Mouse (Mus musculus): ENCODE data around the gene Fzd5.

Fzd5 gene

GRCm38 (mm10) chr1:64733453-64734245, 3.9 kb downstream of the Fzd5 start:
- peak in 1 of 2 experiments; percentile 34 for DNase-seq (ENCODE audit: low spot score in 2 of 2)

GRCm38 (mm10) chr1:64732637-64733200, 4.8 kb downstream of the Fzd5 start:
- no peak for DNase-seq (ENCODE audit: low spot score in 2 of 2)

- no peak for DNase-seq (ENCODE audit: low spot score in 2 of 2)
These were observed 5.4 kb downstream of the Fzd5 start for GRCm38 (mm10) chr1:64732161-64732560.

GRCm38 (mm10) chr1:64731341-64732020, 6.1 kb downstream of the Fzd5 start:
- DNase-seq (ENCODE audit: low spot score in 2 of 2): no peak

GRCm38 (mm10) chr1:64730046-64730445, 7.5 kb downstream of the Fzd5 start:
- DNase-seq (ENCODE audit: low spot score in 2 of 2): no peak

GRCm38 (mm10) chr1:64721034-64721587, 16.4 kb downstream of the Fzd5 start:
- DNase-seq (ENCODE audit: low spot score in 2 of 2): no peak

- peak; percentile 72 to 74 for DNase-seq (ENCODE audit: low spot score in 2 of 2)
These were observed 20.0 kb downstream of the Fzd5 start for GRCm38 (mm10) chr1:64717504-64717903.

GRCm38 (mm10) chr1:64716589-64717304, 20.8 kb downstream of the Fzd5 start:
- DNase-seq (ENCODE audit: low spot score in 2 of 2): no peak

GRCm38 (mm10) chr1:64715458-64715857, 22.1 kb downstream of the Fzd5 start:
- DNase-seq (ENCODE audit: low spot score in 2 of 2): no peak

GRCm38 (mm10) chr1:64712006-64712760, 25.4 kb downstream of the Fzd5 start:
- no peak for DNase-seq (ENCODE audit: low spot score in 2 of 2)

GRCm38 (mm10) chr1:64709891-64710290, 27.7 kb downstream of the Fzd5 start:
- peak; percentile 12 to 14 for DNase-seq (ENCODE audit: low spot score in 2 of 2)

GRCm38 (mm10) chr1:64706610-64707009, 30.9 kb downstream of the Fzd5 start:
- DNase-seq (ENCODE audit: low spot score in 2 of 2): no peak

- DNase-seq (ENCODE audit: low spot score in 2 of 2): peak; percentile 58 to 66
These were observed 32.3 kb downstream of the Fzd5 start for GRCm38 (mm10) chr1:64705230-64705629.

- DNase-seq (ENCODE audit: low spot score in 2 of 2): no peak
These were observed 35.8 kb downstream of the Fzd5 start for GRCm38 (mm10) chr1:64701780-64702179.

GRCm38 (mm10) chr1:64695156-64695555, 42.4 kb downstream of the Fzd5 start:
- no peak for DNase-seq (ENCODE audit: low spot score in 2 of 2)

GRCm38 (mm10) chr1:64691581-64691980, 46.0 kb downstream of the Fzd5 start:
- DNase-seq (ENCODE audit: low spot score in 2 of 2): no peak

GRCm38 (mm10) chr1:64691121-64691551, 46.4 kb downstream of the Fzd5 start:
- DNase-seq (ENCODE audit: low spot score in 2 of 2): peak; percentile 18 to 24

GRCm38 (mm10) chr1:64690213-64691013, 47.1 kb downstream of the Fzd5 start, which contains the start of gene Ccnyl1:
TSS of gene Ccnyl1 (plus strand) at chr1:64690455.
- peak; percentile 98 to 99 for DNase-seq (ENCODE audit: low spot score in 2 of 2)

GRCm38 (mm10) chr1:64689561-64690212, 47.9 kb downstream of the Fzd5 start:
- DNase-seq (ENCODE audit: low spot score in 2 of 2): no peak
